Mouse (Mus musculus) heart, postnatal 10 days (tissue): ENCODE results near the gene Neurl1b. TPM values are rescaled to one million over a fixed set of nuclear protein-coding genes. Genes with fewer than 3 reads are reported as not detected.
A peak's percentile ranks its signal among the peaks of the same experiment; 100 is the strongest.

Experiments used
- DNase-seq, 2 experiments: peaks; one replicate each; pipeline ENCODE4 v3.0.0; 2021
- intact Hi-C: fragments of 180-260 bp; cut with DNase I; formaldehyde crosslinking; loops from one replicate; pipeline ENCODE4 v1.15.1; 2025
- total RNA-seq, 2 experiments: library from RNA; stranded (reverse); gene quantifications; 2 replicates each; pipeline ENCODE4 v1.2.3; 2021

The Neurl1b gene
- total RNA-seq, 2 experiments from 2014 or later: 23.8 to 24.3 TPM

- DNase-seq: no peak
- intact Hi-C loops: no loop called here
Measured at GRCm38 (mm10) chr17:26442197-26442596, 27.6 kb downstream of the Neurl1b start.

GRCm38 (mm10) chr17:26443865-26444264 lies 29.2 kb downstream of the Neurl1b start:
- intact Hi-C loops: no loop called here
- no peak for DNase-seq

- peak in 1 of 2 experiments; percentile 23 for DNase-seq
- intact Hi-C loops: no loop called here
Measured at GRCm38 (mm10) chr17:26449472-26449871, 34.8 kb downstream of the Neurl1b start.

GRCm38 (mm10) chr17:26451651-26452295 lies 37.1 kb downstream of the Neurl1b start:
- intact Hi-C loops: loop anchor here (1.0 kb wide), 1 partner anchor 137 kb away; no protein-coding TSS in a partner anchor
- DNase-seq: peak; percentile 77 to 81

GRCm38 (mm10) chr17:26452371-26452972 lies 37.8 kb downstream of the Neurl1b start:
- intact Hi-C loops: loop anchor here (1.0 kb wide), 1 partner anchor 138 kb away; no protein-coding TSS in a partner anchor
- DNase-seq: peak; percentile 84 to 89

- intact Hi-C loops: no loop called here
- DNase-seq: no peak
Measured at GRCm38 (mm10) chr17:26457506-26457905, 42.9 kb downstream of the Neurl1b start.

GRCm38 (mm10) chr17:26458049-26458448 lies 43.4 kb downstream of the Neurl1b start:
- no peak for DNase-seq
- intact Hi-C loops: no loop called here

GRCm38 (mm10) chr17:26462634-26463170 lies 48.1 kb downstream of the Neurl1b start:
- intact Hi-C loops: loop anchor here (1.0 to 5.0 kb wide), 3 partner anchors 255 to 422 kb away; partner anchors contain the start of genes Bnip1 and Crebrf
- peak; percentile 79 to 89 for DNase-seq

GRCm38 (mm10) chr17:26463432-26463831 lies 48.8 kb downstream of the Neurl1b start:
- no peak for DNase-seq
- intact Hi-C loops: loop anchor here (5.0 kb wide), 2 partner anchors 254 to 319 kb away; partner anchors contain the start of genes Bnip1 and Crebrf

GRCm38 (mm10) chr17:26463984-26464383 lies 49.4 kb downstream of the Neurl1b start:
- intact Hi-C loops: loop anchor here (2.0 to 5.0 kb wide), 3 partner anchors 133 to 318 kb away; partner anchors contain the start of genes Bnip1 and Crebrf
- no peak for DNase-seq

- intact Hi-C loops: loop anchor here (2.0 to 5.0 kb wide), 3 partner anchors 132 to 318 kb away; partner anchors contain the start of genes Bnip1 and Crebrf
- DNase-seq: no peak
Measured at GRCm38 (mm10) chr17:26464481-26464880, 49.9 kb downstream of the Neurl1b start.

- intact Hi-C loops: loop anchor here (2.0 to 5.0 kb wide), 4 partner anchors 117 to 317 kb away; partner anchors contain the start of genes Bnip1 and Crebrf
- DNase-seq: peak; percentile 53 to 62
Measured at GRCm38 (mm10) chr17:26464972-26465371, 50.3 kb downstream of the Neurl1b start.

- intact Hi-C loops: loop anchor here (1.0 to 5.0 kb wide), 4 partner anchors 38 to 172 kb away; no protein-coding TSS in a partner anchor
- peak; percentile 86 to 92 for DNase-seq
Measured at GRCm38 (mm10) chr17:26466741-26467150, 52.1 kb downstream of the Neurl1b start.

GRCm38 (mm10) chr17:26467619-26468018 lies 53.0 kb downstream of the Neurl1b start:
- intact Hi-C loops: loop anchor here (5.0 kb wide), 1 partner anchor 115 kb away; no protein-coding TSS in a partner anchor
- no peak for DNase-seq

- intact Hi-C loops: loop anchor here (5.0 kb wide), 1 partner anchor 114 kb away; no protein-coding TSS in a partner anchor
- DNase-seq: no peak
Measured at GRCm38 (mm10) chr17:26468102-26468894, 53.7 kb downstream of the Neurl1b start.

- intact Hi-C loops: no loop called here
- DNase-seq: no peak
Measured at GRCm38 (mm10) chr17:26476871-26477270, 62.2 kb downstream of the Neurl1b start.

- peak; percentile 56 to 75 for DNase-seq
- intact Hi-C loops: no loop called here
Measured at GRCm38 (mm10) chr17:26478672-26479071, 64.0 kb downstream of the Neurl1b start.

- intact Hi-C loops: no loop called here
Measured at GRCm38 (mm10) chr17:26479619-26480018, 65.0 kb downstream of the Neurl1b start.

GRCm38 (mm10) chr17:26480956-26481355 lies 66.3 kb downstream of the Neurl1b start:
- intact Hi-C loops: no loop called here
- no peak for DNase-seq

More at GRCm38 (mm10) chr17:26479619-26480018, 65.0 kb downstream of the Neurl1b start:
- DNase-seq: peak; percentile 64 to 68
